Mouse (Mus musculus): ENCODE measurements around the gene Psmb3.

Gene Psmb3

DNA sequence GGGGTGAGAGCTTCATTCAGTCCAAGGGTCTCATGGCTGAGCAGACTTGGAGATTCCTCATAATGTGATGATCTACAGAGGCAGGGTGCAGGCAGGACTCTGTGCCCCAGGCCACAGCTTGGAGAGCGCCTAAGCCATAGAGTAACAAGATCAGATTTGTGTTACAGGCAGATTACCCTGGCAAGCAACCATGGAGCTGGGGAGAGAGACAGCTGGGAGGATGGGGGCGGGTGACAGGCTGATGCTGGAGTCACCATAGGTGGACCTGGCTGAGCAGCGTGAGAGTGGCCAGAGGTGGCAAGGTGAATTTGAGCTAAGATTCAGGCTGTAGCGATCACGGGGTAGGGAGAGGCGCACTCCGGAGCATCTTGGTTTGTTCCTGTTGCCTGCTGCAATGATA, 35.0 kb upstream of the Psmb3 start:
- DNase-seq (ENCODE audit: low spot score in 2 of 2), result no peak

DNA sequence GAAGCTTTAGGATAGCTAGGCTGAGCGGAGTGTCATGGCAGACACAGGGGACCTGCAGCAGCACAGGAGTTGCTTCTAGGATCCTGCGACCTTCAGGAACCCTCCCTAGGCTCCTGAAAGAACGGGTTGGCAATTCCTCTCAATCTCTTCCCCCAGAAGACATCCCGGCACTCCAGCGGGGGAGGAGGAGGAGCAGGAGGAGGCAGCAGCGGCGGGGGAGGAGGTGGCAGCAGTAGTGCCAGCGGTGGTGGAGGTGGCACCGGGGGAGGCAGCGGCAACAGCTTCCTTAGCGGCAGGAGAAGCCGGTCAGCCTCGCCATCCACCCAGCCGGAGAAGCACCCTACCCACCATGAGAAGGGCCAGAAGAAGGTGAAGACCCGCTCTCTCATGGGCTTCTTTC, 33.9 kb upstream of the Psmb3 start:
- no peak for DNase-seq (ENCODE audit: low spot score in 2 of 2)

DNA sequence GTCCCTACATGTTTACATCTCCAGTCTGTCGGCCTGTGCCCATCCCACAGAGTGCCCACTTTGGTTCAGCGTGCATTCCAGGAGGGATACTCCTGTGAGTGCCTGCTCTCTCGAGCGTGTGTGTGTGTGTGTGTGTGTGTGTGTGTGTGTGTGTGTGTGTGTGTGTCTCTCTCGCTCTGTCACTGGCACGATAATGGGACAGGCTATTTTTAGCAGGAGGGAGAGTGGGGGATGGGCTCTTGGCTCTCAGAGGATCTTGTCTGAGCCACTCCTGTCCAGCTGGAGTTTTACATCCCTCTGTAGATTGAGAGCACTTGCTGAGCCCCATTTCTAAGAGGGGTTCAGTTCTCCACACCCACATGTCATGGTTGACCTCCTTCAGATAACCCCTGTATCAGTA, 33.4 kb upstream of the Psmb3 start:
- DNase-seq (ENCODE audit: low spot score in 2 of 2), result peak in 1 of 2 experiments; percentile 51

DNA sequence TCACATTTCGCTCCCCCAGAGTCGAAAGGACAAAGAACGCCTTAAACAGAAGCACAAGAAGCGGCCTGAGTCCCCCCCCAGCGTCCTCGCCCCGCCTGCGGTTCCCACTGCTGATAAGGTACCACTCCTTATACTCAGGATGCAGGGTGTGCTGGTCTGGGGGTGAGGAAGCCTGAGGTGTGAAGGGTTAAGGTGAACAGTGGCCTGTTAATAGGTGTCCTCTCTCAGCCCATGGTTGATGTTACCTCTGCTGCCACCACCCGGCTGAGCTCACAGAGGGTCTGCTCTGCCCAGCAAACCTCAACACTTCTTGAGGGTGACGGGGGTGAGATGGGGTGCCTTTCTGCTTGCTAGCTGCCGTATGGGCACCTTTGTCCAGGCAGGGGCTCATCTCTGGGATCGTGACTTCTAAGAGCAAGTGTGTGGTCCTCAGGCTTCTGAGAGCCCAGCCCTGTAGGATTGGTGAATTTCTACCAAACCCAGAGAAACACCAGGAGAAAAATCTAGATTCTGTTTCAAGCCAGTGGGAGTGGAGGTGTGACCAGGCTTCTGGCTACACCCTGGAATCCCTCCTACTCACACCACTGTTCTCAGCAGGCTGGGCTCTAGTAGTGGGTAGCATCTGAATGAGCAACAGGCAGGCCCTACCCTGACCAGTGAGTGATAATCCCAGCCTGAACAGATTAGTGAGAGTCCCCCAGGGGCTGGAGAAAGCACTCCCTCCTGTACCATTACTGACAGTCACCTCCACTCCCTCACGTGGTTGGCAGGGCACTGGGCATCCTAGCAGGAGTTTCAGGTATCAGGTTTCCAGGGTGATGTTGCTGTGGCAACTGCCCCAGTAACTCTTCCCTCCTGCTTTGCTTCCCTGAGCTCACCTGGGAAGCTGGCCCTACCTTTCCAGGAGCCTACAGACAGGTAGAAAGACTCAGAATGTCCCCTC, 32.7 kb upstream of the Psmb3 start:
- DNase-seq (ENCODE audit: low spot score in 2 of 2), result peak in 1 of 2 experiments; percentile 55

DNA sequence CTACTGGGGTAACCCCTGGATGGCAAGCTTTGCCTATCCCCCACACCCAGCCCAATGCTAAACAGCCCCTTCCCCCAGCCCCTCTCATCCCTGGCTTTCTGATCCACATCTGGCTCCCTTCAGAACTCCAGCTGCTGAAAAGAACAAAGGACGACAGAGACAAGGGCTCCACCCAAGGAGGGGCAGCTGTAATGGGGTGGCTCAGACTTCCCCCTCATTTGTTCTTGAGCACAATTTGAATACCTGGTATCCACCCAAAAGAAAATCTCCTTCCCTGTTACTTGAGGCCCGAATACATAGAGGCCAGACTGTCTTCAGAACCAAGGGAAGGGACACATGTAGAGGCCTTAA, 32.0 kb upstream of the Psmb3 start:
- no peak for DNase-seq (ENCODE audit: low spot score in 2 of 2)

DNA sequence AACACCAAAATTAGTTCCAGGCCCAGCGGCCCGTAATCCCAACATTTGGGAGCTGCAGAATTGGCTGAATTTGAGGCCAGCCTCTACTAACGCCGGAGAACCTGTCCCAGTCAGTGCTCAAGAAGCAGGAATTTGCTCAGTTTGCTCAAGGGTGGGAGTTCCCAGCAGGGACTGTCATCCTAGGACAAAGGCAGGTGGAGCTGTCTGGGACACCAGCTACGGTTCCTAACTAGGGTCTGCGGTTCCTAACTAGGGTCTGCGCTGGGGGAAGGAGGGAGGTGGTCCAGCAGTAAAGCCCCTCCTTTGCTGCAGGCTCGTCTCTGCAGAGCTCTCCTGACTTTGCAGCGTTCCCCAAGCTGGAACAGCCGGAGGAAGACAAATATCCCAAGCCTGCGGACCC, 30.1 kb upstream of the Psmb3 start:
- no peak for DNase-seq (ENCODE audit: low spot score in 2 of 2)

DNA sequence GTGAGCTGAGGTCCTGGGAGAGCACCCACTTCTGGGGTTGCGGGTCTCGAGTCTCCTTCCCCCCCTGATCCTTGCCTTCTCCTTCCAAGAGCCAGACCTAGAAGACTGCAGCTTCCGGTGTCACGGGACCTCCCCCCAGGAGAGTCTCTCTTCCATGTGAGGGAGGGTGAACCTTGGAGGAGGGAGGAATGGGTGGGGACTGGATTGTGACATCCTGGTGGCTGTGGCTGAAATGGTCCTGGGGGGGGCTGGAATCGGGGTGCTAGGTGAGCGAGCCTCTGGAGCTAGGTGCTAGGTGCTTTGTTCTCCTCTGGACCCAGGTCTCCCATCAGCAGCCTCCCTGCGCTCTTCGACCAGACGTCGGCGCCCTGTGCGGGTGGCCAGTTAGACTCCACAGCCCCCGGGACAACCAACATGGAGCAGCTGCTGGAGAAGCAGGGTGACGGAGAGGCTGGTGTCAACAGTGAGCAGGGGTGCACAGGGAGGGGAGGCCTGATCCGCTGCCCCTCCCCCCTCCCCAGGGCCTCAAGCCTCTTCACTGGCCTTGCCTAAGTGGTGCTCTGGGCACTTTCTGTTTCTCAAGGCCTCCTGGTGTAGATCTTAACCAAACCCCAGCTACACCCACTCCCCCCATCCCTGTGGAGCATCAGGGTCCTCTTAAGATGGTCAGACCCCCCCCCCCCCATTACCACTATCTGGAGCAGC, 27.0 kb upstream of the Psmb3 start:
- DNase-seq (ENCODE audit: low spot score in 2 of 2), result no peak

DNA sequence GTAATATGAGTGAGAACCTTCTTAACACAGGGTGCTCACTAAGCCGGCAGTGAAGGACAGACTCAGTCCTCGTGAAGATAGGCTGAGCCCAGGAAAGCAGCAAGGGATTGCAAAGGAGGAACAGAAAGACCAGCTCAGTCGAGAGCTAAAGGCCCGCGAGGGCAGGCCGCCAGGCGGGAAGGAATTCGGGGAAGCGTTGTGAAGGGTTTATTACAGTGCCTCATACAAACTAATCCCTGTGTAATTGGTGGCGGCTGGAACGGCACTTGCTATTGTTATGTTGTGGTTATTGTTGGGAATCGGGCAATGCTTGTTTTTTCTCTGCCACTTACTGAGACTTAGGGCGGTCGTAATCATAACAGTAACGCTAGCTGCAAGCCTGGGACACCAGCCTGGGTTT, 25.8 kb upstream of the Psmb3 start:
- DNase-seq (ENCODE audit: low spot score in 2 of 2), result no peak

DNA sequence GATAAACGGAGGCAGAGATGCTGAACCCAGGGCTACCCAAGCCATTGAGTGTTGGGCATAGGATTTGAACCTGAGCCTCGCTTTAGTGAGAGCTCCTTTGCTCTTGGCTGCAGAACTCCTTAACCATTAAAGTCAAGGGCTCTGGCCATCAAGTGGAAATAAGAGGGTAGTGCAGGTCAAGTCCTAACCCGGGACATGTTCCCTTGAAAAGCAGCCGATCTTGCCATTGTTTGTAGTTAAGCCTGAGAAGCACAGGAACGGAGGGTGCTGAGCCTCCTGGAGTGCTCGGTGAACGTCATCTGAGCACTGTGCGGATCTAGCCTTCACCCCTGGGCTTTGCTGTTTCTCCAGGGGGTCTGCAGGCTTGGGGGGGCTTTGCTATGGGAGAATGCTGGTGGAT, 25.4 kb upstream of the Psmb3 start:
- DNase-seq (ENCODE audit: low spot score in 2 of 2), result no peak

DNA sequence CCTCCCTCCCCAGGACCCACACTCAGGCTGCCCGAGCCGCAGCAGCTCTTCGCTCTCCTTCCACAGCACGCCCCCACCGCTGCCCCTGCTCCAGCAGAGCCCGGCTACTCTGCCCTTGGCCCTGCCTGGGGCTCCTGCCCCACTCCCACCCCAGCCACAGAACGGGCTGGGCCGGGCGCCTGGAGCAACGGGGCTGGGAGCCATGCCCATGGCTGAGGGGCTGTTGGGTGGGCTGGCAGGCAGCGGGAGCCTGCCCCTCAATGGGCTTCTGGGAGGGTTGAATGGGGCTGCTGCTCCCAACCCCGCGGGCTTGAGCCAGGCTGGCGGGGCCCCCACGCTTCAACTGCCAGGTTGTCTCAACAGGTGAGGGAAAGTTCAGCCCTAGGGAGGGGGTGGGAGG, 24.9 kb upstream of the Psmb3 start:
- DNase-seq (ENCODE audit: low spot score in 2 of 2), result no peak

DNA sequence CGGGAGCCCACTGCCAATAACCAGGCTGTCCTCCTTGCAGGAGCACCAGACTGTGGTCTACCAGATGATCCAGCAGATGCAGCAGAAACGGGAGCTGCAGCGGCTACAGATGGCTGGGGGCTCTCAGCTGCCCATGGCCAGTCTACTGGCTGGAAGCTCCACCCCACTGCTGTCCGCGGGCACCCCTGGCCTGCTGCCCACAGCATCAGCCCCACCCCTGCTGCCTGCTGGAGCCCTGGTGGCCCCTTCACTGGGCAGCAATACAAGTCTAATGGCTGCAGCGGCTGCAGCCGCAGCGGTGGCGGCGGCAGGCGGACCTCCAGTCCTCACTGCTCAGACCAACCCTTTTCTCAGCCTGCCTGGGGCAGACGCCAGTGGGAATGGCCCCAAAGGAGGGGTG, 22.8 kb upstream of the Psmb3 start:
- DNase-seq (ENCODE audit: low spot score in 2 of 2), result no peak

DNA sequence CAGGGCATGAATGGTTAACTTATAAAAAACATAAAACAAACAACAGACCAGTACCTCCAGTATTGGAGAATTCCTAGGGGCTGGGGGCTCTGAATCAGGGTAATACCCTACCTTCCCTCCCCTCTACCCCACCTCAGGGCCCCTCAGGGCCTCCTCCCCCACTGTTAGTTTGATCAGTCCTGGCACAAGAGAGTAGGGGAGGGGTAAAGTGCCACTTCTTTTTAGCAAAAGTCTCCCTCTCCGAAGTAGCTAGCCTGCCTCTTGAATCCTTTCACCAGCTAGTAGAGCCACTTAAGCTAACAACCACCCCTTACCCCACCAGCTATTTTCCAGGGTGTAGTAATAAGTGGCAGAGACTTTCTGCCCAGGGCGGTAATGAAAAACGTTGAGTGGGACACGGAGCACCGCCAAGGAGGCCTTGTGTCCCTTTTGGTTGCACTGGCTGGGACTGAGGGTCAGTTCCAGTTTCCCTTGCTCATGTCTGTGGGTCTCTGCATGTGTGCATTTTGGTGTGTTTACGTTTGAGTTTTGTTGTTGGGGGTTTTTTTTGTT, 20.6 kb upstream of the Psmb3 start:
- DNase-seq (ENCODE audit: low spot score in 2 of 2), result no peak

DNA sequence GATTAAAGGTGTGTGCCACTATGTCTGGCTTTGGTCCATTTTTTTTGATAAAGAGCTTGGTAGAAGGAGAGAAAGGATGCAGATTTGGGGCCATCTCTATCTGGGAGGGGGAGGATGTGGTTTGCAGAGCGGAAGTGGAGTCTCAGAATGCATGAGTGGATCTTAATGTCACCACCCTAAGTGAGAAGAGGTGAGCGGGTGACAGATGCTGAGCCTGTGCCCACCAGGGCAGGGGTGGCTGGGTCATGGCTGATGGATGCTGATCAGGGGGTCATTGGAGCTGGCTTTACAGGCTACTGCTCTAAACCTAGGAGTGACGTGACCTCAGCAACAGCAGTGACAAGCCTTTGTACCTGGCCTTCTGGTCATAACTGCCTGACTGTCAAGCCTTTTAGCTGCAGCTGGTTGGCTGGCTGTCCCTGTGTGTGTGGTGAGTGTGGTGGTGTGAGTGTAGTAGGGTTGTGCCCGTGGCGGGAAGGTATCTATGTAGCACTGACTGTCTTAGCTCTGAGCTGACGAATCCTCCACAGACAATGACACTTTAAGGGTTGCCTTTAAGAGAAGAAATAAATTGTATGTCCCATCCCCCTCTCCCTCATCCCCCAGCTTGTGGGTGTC, 19.0 kb upstream of the Psmb3 start:
- no peak for DNase-seq (ENCODE audit: low spot score in 2 of 2)

DNA sequence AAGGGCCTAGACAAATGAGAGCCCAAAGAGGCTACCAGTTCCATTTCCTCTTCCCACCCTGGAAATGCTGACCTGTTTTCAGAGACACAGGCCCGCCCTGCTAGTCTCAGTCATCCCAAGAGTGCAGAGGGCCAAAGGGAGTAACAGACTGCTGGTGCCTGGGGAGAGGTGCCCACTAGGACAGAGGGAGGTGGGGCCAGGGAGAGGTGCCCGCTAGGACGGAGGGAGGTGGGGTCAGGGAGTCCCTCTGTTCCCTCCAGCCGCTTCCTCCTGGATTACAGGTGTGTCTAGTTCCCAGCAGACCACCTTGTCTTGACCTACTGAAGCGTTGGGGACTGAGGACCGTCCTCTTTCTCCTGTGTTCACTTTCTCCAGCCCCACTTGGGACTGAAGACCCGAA, 18.4 kb upstream of the Psmb3 start:
- DNase-seq (ENCODE audit: low spot score in 2 of 2), result no peak

DNA sequence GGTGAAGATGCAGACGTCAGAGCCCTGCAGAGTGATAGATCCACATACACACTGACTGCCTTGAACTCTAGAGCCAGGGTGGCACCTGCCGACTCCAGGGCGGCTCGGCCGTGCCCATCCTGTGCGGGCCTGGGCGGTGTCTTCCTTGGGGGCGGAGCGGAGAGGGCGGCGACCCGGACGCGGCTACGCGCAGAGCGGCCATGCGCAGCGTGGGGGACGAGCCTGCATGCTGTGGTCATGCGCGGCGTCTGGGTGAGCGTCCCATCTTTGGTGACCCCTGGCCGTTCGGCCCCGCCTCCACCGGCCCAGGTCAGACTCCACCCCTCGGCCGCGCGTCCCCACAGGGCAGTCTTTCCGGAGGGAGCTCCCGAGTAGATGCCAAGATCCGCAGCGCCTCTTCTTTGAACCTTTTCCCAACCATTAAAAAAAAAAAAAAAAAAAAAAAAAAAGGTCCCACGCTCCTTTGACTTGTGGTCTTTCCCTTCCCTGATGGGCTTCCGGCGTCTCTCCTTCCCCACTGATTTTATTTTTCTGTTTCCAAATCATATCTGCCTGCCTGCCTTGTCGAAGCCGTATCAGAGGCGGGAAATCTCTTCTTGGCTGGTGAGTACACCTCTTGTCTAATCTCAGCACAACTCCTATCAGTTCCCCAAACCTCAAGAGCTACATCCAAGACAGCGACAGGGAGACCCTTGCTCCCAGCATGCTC, 17.4 kb upstream of the Psmb3 start, which contains the start of gene Cisd3:
Cisd3 (plus strand) TSS at position 214 of the 709 bp plus-strand sequence.
- DNase-seq (ENCODE audit: low spot score in 2 of 2), result peak; percentile 84 to 90

DNA sequence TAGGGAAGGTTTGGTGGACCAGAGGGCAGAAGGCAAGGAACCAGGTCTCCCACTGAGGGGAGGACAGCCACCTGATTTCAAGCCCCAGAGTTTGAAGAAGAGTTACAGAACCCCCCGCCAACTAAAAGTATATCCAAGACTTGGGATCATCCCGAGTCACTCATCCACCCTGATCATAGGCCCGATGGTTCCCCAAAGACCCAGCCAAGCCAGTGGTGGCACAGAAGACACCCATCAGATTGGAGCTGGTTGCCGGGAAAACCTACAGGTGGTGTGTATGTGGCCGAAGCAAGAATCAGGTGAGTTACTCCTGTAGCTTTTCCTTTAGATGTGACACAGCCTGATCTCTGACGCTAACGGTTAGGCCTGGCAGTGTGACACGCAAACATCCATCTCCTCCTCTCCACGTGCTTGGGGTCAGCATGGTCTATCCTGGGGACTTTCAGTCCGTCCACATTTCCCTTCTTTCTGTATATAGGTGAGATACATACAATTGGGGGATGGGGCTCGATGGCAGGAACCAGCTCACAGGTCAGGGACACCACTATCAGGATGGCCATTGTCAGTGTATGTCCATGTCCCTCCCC, 16.8 kb upstream of the Psmb3 start:
- no peak for DNase-seq (ENCODE audit: low spot score in 2 of 2)

DNA sequence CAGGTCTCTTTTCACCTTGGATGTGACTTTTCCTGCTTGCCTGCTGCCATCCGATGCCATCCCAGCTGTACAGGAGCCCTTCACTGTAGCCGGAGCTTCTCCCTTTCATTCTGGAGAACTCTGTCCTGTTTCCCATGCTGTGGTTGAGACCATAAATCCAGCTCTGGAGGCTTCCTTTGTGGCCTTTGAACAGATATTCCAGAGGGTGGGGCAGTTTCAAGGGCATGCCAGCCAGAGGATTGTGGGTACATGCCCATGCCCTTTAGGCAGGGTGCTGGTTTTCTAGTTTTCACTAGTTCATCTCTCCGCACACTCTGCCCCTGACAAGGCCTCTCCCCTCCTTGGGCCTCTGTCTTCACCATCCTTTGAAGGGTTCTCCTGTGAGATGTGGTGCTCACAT, 16.1 kb upstream of the Psmb3 start:
- no peak for DNase-seq (ENCODE audit: low spot score in 2 of 2)

DNA sequence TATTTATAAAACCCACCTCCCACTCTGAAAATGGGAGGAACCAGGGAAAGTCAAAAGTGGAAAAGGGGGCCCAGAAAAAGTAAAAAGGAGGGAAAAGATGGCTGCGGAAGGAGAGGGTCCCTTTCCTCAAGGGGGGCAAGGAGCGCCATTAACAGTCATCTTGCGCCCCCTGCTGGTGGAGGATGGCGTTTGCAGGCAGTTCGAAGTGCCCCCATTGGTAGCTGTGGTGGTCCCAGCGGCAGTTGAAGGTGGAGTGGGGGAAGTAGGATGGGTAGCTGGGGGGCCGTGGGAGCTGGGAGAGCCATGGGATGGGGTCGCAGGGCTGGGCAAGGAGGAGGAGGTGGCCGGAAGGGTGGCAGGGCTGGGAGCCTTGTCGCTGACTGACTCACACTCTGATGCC, 13.3 kb upstream of the Psmb3 start:
- peak in 1 of 2 experiments; percentile 48 for DNase-seq (ENCODE audit: low spot score in 2 of 2)

DNA sequence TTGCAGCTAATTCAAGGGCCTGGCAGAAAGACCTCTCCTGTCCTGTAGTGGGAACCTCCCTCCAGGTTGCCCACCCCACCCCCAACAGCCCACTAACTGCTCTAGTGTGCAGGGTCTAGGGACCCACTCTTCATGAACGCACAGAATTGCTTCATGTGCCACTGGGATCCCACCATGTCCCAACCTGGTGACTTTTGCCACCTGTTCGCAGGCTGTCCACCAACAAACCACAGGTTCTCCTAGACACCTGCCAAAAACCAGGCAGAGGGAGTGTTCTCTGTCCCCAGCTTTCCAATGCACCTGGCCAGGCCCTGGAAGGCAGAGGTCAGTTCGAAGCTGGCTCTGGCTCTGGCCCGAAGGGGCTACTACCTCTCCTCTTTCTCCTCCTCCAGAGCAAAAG, 8.8 kb upstream of the Psmb3 start:
- no peak for DNase-seq (ENCODE audit: low spot score in 2 of 2)

DNA sequence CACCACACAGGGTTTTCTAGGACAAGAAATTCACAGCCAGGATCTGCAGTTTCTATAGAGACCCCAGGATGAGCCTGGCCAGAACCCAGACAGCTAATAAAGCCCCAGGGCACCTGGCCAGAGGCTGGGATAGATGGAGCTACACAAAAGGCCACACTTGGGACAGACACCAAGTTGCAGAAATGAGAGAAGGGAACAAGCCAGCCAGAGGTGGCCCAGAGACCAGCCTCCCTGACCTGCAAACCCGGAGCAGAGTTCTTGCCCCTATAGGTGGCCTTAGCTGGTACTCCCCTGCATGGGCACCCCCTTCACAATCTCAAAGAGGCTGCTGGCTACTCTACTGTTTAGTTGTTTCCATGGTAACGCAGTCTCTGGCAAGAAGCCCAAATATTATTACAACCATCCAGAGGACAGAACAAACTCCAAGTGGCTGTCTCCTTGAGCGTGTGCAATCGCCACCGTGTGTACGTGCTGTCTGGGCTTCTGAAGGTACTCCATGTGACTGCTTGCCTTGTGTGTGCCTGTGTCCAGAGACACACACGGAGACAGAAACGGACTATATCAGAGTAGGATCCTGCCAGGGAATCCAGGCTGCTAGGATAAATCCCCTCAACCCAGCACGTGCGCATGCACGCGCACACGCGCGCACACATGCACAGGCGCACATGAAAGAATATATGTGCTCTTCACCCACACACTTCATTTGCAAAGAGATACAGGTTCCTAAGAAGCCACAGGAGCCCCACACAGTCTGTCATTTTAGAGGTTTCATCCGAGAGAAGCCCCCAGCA, 8.1 kb upstream of the Psmb3 start:
- DNase-seq (ENCODE audit: low spot score in 2 of 2), result peak in 1 of 2 experiments; percentile 64

All from frontal cortex, postnatal 36 days (tissue).